Mouse (Mus musculus) midbrain, embryonic 13.5 days (tissue): ENCODE data around the gene Spata1. TPM values are rescaled to one million over a fixed set of nuclear protein-coding genes. Genes with fewer than 3 reads are reported as not detected.
A peak's percentile ranks its signal among the peaks of the same experiment; 100 is the strongest.

Experiments
- ATAC-seq: fragments of 200-750 bp; cut with Nextera tagmentation; 2 replicates; pipeline ENCODE4 v1.8.0; 2017; ENCODE audit warnings: mild to moderate bottlenecking, moderate TSS enrichment, moderate library complexity
- H3K27ac ChIP-seq: fragments of 300-500 bp; sonication (generic); 2 replicates; pipeline ENCODE4 v1.5.1; 2015; ENCODE audit warnings: inconsistent platforms, mild to moderate bottlenecking, moderate library complexity
- H3K27me3 ChIP-seq: fragments of 300-500 bp; sonication (generic); 2 replicates; pipeline ENCODE4 v1.6.1; 2015; ENCODE audit warnings: mild to moderate bottlenecking, inconsistent platforms
- H3K36me3 ChIP-seq: fragments of 300-500 bp; sonication (generic); 2 replicates; pipeline ENCODE4 v1.6.1; 2015; ENCODE audit warnings: mild to moderate bottlenecking, inconsistent platforms
- H3K4me1 ChIP-seq: fragments of 300-500 bp; sonication (generic); replicated peaks from 2 replicates; pipeline ENCODE4 v1.6.1; 2015; ENCODE audit warnings: inconsistent platforms
- H3K4me2 ChIP-seq: fragments of 300-500 bp; sonication (generic); replicated peaks from 2 replicates; pipeline ENCODE4 v1.6.1; 2015; ENCODE audit warnings: moderate library complexity, mild to moderate bottlenecking, inconsistent platforms
- H3K4me3 ChIP-seq: fragments of 300-500 bp; sonication (generic); replicated peaks from 2 replicates; pipeline ENCODE4 v1.5.1; 2015; ENCODE audit warnings: mild to moderate bottlenecking, inconsistent platforms
- H3K9ac ChIP-seq: fragments of 300-500 bp; sonication (generic); replicated peaks from 2 replicates; pipeline ENCODE4 v1.6.1; 2015; ENCODE audit warnings: mild to moderate bottlenecking, inconsistent platforms
- H3K9me3 ChIP-seq: fragments of 300-500 bp; sonication (generic); 2 replicates; pipeline ENCODE4 v1.6.1; 2016; ENCODE audit warnings: mild to moderate bottlenecking, inconsistent platforms
- WGBS: fragments of 180-500 bp; shearing (Covaris S2); methylation state at CpG from one replicate; pipeline ENCODE4 v1.1.7; 2015; 5-methylcytosine and 5-hydroxymethylcytosine counted together
- polyA plus RNA-seq: library from polyadenylated mRNA; unstranded; fragments of >200 nt; fragmentation: Nextera tagmentation; extraction: Ambion mirVana; gene quantifications from 2 replicates; pipeline ENCODE4 v1.2.1, GENCODE M21; 2015

Spata1 gene
- polyA plus RNA-seq, 1 experiment from 2014 or later: 5.5 TPM

- Histone ChIP-seq H3K27me3 (no peaks in the 10 kb centered on the region), H3K4me1 (peaks cover 13% of the 10 kb centered on the region), H3K4me2 (no peak overlapping the region), H3K9me3 (no peaks in the 10 kb centered on the region), H3K27ac (no peak overlapping the region), H3K36me3 (peaks cover 24% of the 10 kb centered on the region), H3K4me3 (no peak overlapping the region), H3K9ac (0 out of 2 replicates have a peak overlapping the region, but pooled peaks have one; percentile 8)
- WGBS: 91% methylated on average over 12 of the region's 12 CpGs
- no peak for ATAC-seq
Measured at GRCm38 (mm10) chr3:146414555-146414954, 85.0 kb downstream of the Spata1 start.

- Histone ChIP-seq H3K36me3 (peaks cover 18% of the 10 kb centered on the region), H3K4me1 (peaks cover 13% of the 10 kb centered on the region), H3K4me2 (no peak overlapping the region), H3K9me3 (no peaks in the 10 kb centered on the region), H3K27me3 (no peaks in the 10 kb centered on the region), H3K4me3 (no peak overlapping the region), H3K9ac (0 out of 2 replicates have a peak overlapping the region, but pooled peaks have one; percentile 8), H3K27ac (no peak overlapping the region)
- 90% methylated on average over 4 of the region's 4 CpGs for WGBS
- no peak for ATAC-seq
Measured at GRCm38 (mm10) chr3:146413992-146414391, 85.6 kb downstream of the Spata1 start.

DNA sequence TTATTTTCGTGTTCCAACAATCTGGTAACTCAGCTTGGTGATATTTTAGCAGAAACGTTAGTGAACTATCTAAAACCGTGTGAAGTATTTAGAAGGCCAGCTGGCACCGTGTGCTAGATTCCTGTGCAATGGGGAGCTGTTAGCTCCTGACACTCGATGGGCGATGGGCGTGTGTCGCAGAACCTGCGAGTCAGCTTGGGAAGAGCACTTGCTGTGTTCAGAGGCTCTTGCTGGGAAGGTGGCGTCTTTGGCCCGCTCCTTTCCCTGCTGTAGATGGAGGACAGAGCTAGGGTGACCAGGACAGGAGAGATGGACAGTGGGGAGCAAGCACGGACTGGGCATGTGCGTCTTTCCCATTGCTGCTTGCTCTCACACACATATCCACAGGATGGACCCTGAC is 86.5 kb downstream of the Spata1 start:
- H3K27me3 ChIP-seq: no peaks in the 10 kb centered on the region
- no peak overlapping the region for H3K4me3 ChIP-seq
- H3K4me1 ChIP-seq: peaks cover 13% of the 10 kb centered on the region
- H3K27ac ChIP-seq: no peak overlapping the region
- no peak overlapping the region for H3K4me2 ChIP-seq
- H3K9me3 ChIP-seq: no peaks in the 10 kb centered on the region
- H3K36me3 ChIP-seq: peaks cover 11% of the 10 kb centered on the region
- H3K9ac ChIP-seq: no peak overlapping the region
- WGBS: 95% methylated on average over 13 of the region's 13 CpGs
- no peak for ATAC-seq

GRCm38 (mm10) chr3:146412480-146412879 is 87.1 kb downstream of the Spata1 start:
- Histone ChIP-seq H3K4me2 (no peak overlapping the region), H3K4me1 (peaks cover 16% of the 10 kb centered on the region), H3K4me3 (no peak overlapping the region), H3K27me3 (no peaks in the 10 kb centered on the region), H3K9me3 (no peaks in the 10 kb centered on the region), H3K36me3 (peaks cover 8% of the 10 kb centered on the region), H3K9ac (no peak overlapping the region), H3K27ac (no peak overlapping the region)
- WGBS: 94% methylated on average over 7 of the region's 7 CpGs
- no peak for ATAC-seq

DNA sequence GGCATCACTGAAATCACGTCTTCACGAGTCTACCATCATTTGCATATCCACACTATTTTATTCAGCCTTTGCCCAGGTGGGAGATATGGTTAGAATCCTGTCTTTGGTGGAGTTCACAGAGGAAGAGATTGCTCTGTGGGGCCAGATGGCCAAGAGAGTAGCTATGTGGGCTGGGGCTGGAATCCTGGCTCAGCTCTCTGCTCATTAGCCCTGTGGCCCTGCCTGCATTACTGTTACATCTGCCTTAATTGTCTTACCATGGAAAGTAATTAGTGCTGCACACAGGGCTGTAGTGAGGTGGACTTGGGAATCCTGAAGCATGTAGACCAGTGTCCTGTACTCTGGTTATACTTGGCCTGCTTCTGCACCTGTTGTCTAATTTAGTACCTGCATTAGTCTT is 87.5 kb downstream of the Spata1 start:
- 85% methylated on average over 2 of the region's 2 CpGs for WGBS
- Histone ChIP-seq H3K9ac (no peak overlapping the region), H3K27me3 (no peaks in the 10 kb centered on the region), H3K4me3 (no peak overlapping the region), H3K9me3 (no peaks in the 10 kb centered on the region), H3K4me1 (peaks cover 21% of the 10 kb centered on the region), H3K4me2 (no peak overlapping the region), H3K27ac (no peak overlapping the region), H3K36me3 (peaks cover 3% of the 10 kb centered on the region; the same call in 1 of the 2 replicates)
- ATAC-seq: no peak

DNA sequence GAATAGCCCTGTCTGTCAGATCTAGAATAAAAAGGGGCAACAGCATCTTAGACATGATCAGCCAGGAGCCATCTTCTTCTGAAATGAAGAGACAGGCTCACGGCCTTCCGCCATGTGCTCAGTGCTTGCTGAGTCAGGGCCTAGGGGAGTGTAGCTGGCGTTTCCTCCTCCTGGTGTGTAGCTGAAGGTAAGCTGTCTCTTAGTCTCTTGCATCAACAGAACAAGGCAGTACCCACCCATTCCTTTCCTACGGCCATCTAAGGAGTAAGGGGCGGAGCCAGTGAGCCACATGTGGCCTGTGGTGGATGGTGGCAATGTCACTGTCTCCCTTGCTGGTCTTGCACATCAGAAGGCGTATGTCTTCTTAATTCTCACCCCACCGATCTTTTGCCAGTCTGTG is 89.4 kb downstream of the Spata1 start:
- Histone ChIP-seq H3K27me3 (no peaks in the 10 kb centered on the region), H3K27ac (no peak overlapping the region), H3K4me2 (no peak overlapping the region), H3K4me1 (peaks cover 40% of the 10 kb centered on the region), H3K9ac (no peak overlapping the region), H3K9me3 (no peaks in the 10 kb centered on the region), H3K36me3 (no peaks in the 10 kb centered on the region), H3K4me3 (no peak overlapping the region)
- 88% methylated on average over 7 of the region's 7 CpGs for WGBS
- no peak for ATAC-seq

Other genes starting within 250 kb of the Spata1 start
- gene Ssx2ip, start 95.1 kb downstream of the Spata1 start, polyA plus RNA-seq: 15.5 and 16.4 TPM in 2 replicates
- 4.2 and 4.6 TPM in 2 replicates for gene Ctbs, start 50.0 kb downstream of the Spata1 start, polyA plus RNA-seq
- 606 and 609 TPM in 2 replicates for gene Gng5, start 54 bp upstream of the Spata1 start, polyA plus RNA-seq
- 52.4 and 55.6 TPM in 2 replicates for gene Rpf1, start 21.7 kb upstream of the Spata1 start, polyA plus RNA-seq
- not detected in 2 replicates for gene Uox, start 70.7 kb upstream of the Spata1 start, polyA plus RNA-seq
- not detected in 2 replicates for gene Dnase2b, start 115.8 kb upstream of the Spata1 start, polyA plus RNA-seq
- not detected in 2 replicates for gene 4930503B20Rik, start 151.6 kb upstream of the Spata1 start, polyA plus RNA-seq
- gene Samd13, start 185.8 kb upstream of the Spata1 start, polyA plus RNA-seq: 0.52 and 0.63 TPM in 2 replicates